Mouse (Mus musculus) kidney, adult 2 months (tissue): Measurements from ENCODE around the gene Kcnq2.

Experiments used
- CTCF ChIP-seq: fragments of 200-500 bp; conservative IDR thresholded peaks from 2 replicates; pipeline ENCODE4 v1.5.1; 2011; ENCODE audit warnings: low read depth, mild to moderate bottlenecking, control low read depth, low read length, moderate library complexity, mixed read lengths; ENCODE audit not compliant: insufficient read depth, insufficient read length
- POLR2A ChIP-seq: fragments of 200-500 bp; IDR thresholded peaks from one replicate; pipeline ENCODE4 v1.6.1; 2011; ENCODE audit warnings: low read depth, low read length, control low read depth

- TF ChIP-seq CTCF: no peak
- no peak for TF ChIP-seq POLR2A
These were observed 24.0 kb upstream of the Kcnq2 start for GRCm38 (mm10) chr2:181159091-181159514.
